Mouse (Mus musculus): ENCODE results near the gene Il1r1. TPM values are rescaled to one million over a fixed set of nuclear protein-coding genes. Genes with fewer than 3 reads are reported as not detected.

Il1r1 gene
- polyA plus RNA-seq, 1 experiment, result 0.72 TPM

- no peak for DNase-seq (ENCODE audit: low read depth)
- TF ChIP-seq POLR2A (IDR thresholded peaks at IDR 0.05; ENCODE audit: borderline replicate concordance, extremely low read depth, insufficient read depth, insufficient read length, poor library complexity, severe bottlenecking) (no peak), CTCF (IDR thresholded peaks at IDR 0.05; ENCODE audit: borderline replicate concordance, extremely low read depth, insufficient read depth, insufficient read length) (no peak)
Measured at GRCm38 (mm10) chr1:40254347-40255057, 29.6 kb downstream of the Il1r1 start.

DNA sequence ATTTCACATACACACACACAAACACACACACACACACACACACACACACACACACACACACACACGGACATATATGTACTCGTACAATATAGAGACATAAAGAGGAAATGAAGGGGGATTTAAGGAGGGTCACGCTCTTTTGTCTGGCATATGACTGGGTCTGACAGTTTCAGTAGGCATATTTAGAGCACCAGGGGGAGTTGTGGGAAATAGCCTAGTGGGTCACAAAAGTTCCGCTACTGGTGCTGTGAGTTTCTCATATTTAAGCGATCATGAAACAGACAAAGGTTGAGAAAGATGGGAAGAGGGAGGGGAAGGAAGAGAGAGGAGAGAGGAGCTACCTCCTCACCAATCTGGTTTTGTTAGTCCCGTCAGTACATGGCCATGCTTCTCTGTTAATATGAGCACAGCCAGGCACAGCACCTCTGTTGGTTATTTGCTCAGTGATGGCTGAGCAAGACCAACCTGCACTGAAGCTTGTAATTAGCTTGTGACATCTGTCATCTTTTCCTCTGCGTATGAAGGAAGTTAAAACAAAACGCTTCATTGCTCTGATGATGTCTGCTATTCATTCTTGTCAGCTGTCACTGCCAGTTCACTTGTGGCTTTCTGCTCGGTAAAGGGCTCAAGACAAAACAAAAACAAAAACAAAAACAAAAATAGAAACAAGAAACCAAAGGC is 37.7 kb downstream of the Il1r1 start:
- TF ChIP-seq POLR2A (IDR thresholded peaks at IDR 0.05; ENCODE audit: borderline replicate concordance, extremely low read depth, insufficient read depth, insufficient read length, poor library complexity, severe bottlenecking), result no peak
- TF ChIP-seq CTCF (IDR thresholded peaks at IDR 0.05; ENCODE audit: borderline replicate concordance, extremely low read depth, insufficient read depth, insufficient read length), result no peak
- DNase-seq (ENCODE audit: low read depth), result peak; percentile 19

DNA sequence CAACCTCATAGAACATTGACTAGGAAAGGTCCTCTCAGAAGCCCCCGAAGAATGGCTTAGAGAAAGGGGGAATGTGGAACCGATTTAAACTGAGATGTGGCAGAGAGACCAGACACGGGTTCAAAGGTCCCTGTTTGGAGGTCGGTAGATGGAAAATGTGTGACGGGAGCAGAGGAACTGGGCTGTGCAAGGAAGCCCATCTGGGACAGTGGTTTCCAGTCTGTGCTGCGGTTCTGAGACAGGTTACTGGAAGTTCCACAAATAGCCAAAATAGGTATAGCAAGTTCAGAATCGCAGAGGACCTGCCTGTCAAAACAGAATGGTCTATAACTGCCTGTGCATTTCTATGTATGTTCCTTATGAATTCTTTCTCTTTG is 38.2 kb downstream of the Il1r1 start:
- no peak for TF ChIP-seq POLR2A (IDR thresholded peaks at IDR 0.05; ENCODE audit: borderline replicate concordance, extremely low read depth, insufficient read depth, insufficient read length, poor library complexity, severe bottlenecking)
- TF ChIP-seq CTCF (IDR thresholded peaks at IDR 0.05; ENCODE audit: borderline replicate concordance, extremely low read depth, insufficient read depth, insufficient read length), result no peak
- no peak for DNase-seq (ENCODE audit: low read depth)

DNA sequence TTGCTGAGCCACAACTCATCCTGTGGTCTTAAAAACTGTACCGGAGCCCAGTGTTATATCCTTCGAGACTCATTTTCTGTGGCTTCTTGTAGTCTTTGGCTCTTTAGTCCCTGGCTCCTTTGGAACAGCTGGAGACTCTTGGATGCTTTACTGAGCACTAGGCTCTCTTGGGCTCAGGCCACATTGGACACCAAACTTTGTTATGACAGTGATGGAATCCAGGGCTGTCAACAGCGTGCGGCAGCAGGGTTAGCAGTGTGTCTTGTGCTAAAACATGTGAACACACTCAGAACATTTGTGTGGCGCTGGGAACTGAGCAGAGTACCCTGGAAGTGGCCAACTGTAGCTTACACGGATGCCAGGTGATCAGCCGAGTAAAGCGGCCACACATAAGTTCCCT is 38.8 kb downstream of the Il1r1 start:
- TF ChIP-seq POLR2A (IDR thresholded peaks at IDR 0.05; ENCODE audit: borderline replicate concordance, extremely low read depth, insufficient read depth, insufficient read length, poor library complexity, severe bottlenecking) (no peak), CTCF (IDR thresholded peaks at IDR 0.05; ENCODE audit: borderline replicate concordance, extremely low read depth, insufficient read depth, insufficient read length) (no peak)
- no peak for DNase-seq (ENCODE audit: low read depth)

DNA sequence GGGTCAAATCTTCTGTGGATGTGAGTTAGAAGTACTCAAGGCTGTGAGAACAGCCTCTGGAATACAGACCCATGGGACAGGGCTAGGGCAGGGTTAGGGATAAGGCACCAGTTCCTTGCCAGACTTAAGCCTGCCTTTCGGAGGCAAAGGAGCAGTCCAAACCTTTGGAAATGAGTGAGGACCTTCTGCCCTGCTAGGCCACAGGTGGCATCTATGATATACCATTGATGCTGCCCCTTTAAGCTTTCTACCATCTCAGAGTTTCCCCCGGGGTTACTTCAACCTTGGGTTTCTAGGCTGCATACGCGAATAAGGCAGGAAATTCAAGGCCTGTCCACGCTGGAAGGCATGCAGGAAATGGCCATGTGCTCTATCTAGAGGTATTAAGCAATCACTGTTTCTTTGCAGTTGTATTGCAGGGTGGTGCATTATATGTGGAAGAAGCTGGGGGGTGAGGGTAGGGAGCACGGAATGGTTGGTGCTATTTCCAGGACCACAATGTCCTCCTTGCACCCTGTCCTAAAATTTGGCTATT is 40.5 kb downstream of the Il1r1 start:
- TF ChIP-seq POLR2A (IDR thresholded peaks at IDR 0.05; ENCODE audit: borderline replicate concordance, extremely low read depth, insufficient read depth, insufficient read length, poor library complexity, severe bottlenecking), result no peak
- TF ChIP-seq CTCF (IDR thresholded peaks at IDR 0.05; ENCODE audit: borderline replicate concordance, extremely low read depth, insufficient read depth, insufficient read length), result no peak
- DNase-seq (ENCODE audit: low read depth), result no peak

DNA sequence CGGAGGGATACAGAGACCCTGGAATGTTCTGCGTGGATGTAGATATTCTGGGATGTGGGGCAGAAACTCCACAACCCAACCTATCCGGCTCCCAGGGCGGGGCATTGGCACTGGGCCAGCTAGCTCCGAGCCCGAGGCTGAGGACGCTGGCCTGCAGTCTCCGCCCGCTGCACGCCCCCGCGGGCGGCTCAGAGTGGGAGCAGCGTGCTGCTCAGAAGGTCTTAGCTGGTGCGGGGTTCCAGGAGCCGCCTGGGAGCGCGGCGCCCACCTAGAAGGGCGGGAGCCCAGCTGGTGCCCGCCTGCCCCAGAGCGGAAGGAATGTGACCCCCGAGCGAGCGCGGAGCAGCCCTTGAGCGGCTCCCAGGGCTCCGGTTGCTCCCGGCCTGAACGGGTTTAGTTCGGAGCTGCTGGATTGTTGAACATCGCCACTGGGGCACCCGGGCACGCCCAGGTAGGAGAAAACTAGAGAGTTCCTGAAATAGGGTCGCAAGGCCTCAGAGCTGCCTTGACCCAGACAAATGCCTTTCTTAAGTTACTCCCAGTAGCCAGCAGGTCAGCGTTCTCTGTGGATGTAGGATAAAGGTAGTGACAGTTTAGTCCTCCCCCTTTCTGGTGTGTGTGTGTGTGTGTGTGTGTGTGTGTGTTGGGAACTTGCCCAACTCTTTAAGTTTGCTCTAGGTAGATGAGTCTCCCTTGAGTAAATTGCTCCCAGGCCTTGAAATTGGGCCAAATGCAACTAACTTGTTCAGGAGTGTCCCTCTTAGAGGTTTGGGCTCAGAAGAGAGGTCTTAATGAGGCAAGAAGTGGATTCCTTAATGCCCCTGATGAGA is 41.8 kb downstream of the Il1r1 start:
- DNase-seq (ENCODE audit: low read depth), result peak; percentile 77
- no peak for TF ChIP-seq POLR2A (IDR thresholded peaks at IDR 0.05; ENCODE audit: borderline replicate concordance, extremely low read depth, insufficient read depth, insufficient read length, poor library complexity, severe bottlenecking)
- no peak for TF ChIP-seq CTCF (IDR thresholded peaks at IDR 0.05; ENCODE audit: borderline replicate concordance, extremely low read depth, insufficient read depth, insufficient read length)

GRCm38 (mm10) chr1:40267846-40268245 is 43.0 kb downstream of the Il1r1 start:
- TF ChIP-seq CTCF (IDR thresholded peaks at IDR 0.05; ENCODE audit: borderline replicate concordance, extremely low read depth, insufficient read depth, insufficient read length) (no peak), POLR2A (IDR thresholded peaks at IDR 0.05; ENCODE audit: borderline replicate concordance, extremely low read depth, insufficient read depth, insufficient read length, poor library complexity, severe bottlenecking) (no peak)
- DNase-seq (ENCODE audit: low read depth), result no peak

GRCm38 (mm10) chr1:40268536-40268935 is 43.7 kb downstream of the Il1r1 start:
- TF ChIP-seq CTCF (IDR thresholded peaks at IDR 0.05; ENCODE audit: borderline replicate concordance, extremely low read depth, insufficient read depth, insufficient read length) (no peak), POLR2A (IDR thresholded peaks at IDR 0.05; ENCODE audit: borderline replicate concordance, extremely low read depth, insufficient read depth, insufficient read length, poor library complexity, severe bottlenecking) (no peak)
- DNase-seq (ENCODE audit: low read depth), result no peak

DNA sequence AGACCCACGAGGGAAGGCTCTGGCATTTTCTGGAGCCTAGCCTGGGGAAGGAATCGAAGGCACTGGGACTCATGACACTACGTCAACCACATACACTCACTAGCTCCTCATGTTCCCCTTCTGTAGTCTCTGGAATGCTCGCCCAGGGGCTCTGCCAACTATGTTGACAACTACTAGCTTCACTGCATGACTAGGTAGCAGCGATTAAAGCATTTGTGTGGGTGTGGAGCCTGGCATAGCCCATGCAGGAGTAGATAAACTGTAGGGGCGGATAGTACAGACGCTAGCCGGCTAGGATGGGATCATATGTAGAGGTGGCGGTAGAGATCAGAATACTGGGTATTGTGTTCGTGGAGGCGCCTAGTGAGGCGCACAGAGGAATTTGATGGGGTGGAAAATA is 45.5 kb downstream of the Il1r1 start:
- DNase-seq (ENCODE audit: low read depth), result no peak
- TF ChIP-seq CTCF (IDR thresholded peaks at IDR 0.05; ENCODE audit: borderline replicate concordance, extremely low read depth, insufficient read depth, insufficient read length) (no peak), POLR2A (IDR thresholded peaks at IDR 0.05; ENCODE audit: borderline replicate concordance, extremely low read depth, insufficient read depth, insufficient read length, poor library complexity, severe bottlenecking) (no peak)

DNA sequence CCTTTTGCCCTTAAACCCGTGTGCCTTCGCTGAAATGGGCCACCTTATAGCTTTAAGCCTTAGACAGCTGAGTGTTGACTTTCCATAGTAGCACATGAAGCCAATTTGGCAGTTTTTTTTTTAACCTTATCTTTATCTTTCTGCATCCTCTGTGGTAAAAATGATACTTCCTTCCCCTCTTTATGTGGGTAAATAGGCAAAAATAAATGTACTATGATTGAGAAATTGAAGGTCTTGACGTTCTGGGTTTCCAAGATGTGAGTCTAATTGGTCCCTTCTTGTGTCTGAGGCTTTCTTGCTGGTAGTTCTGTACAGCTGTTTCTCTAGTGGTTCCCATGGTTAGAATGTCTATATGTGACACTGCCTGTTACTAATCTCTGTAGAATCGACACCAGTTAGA is 46.2 kb downstream of the Il1r1 start:
- no peak for DNase-seq (ENCODE audit: low read depth)
- no peak for TF ChIP-seq POLR2A (IDR thresholded peaks at IDR 0.05; ENCODE audit: borderline replicate concordance, extremely low read depth, insufficient read depth, insufficient read length, poor library complexity, severe bottlenecking)
- no peak for TF ChIP-seq CTCF (IDR thresholded peaks at IDR 0.05; ENCODE audit: borderline replicate concordance, extremely low read depth, insufficient read depth, insufficient read length)

DNA sequence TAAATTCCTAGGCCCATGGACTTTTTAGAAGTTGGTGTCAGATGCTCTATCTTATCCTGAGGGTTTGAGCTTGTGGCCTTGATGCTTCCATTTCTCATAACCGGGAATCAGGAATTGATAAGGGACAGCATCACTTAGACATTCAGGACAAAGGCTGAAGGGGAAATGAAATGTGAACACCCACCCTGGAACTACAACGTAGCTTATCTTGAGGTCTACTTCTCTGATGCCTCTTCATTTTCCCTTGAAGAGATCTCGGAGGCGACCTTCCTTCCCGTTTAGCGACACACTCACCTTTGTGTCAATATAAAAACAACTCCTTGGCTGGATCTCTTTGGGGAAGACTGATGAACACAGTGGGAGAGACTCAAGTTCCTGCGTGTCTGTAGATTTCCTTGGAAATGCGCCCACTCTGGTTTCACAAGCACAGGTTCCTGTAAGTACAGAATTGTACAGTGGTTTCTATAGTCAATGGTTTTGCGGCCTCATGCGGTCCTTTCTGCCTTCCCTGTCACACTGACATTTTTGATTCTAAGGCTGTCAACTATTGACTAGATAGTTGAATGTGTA is 46.7 kb downstream of the Il1r1 start:
- no peak for DNase-seq (ENCODE audit: low read depth)
- TF ChIP-seq CTCF (IDR thresholded peaks at IDR 0.05; ENCODE audit: borderline replicate concordance, extremely low read depth, insufficient read depth, insufficient read length), result no peak
- TF ChIP-seq POLR2A (IDR thresholded peaks at IDR 0.05; ENCODE audit: borderline replicate concordance, extremely low read depth, insufficient read depth, insufficient read length, poor library complexity, severe bottlenecking), result no peak

Data from brain, embryonic 14.5 days (tissue).